Mouse (Mus musculus) kidney, postnatal 10 days (tissue): ENCODE results near the gene Rreb1.

ENCODE experiments used
- DNase-seq: peaks from one replicate; pipeline ENCODE4 v3.0.0; 2021; ENCODE audit warnings: mixed read lengths

Rreb1 gene

GRCm38 (mm10) chr13:37993704-37994404, 215.7 kb downstream of the Rreb1 start, which contains the start of gene Ssr1:
Ssr1 (minus strand) TSS chr13:37994217.
- DNase-seq, result peak; percentile 99

GRCm38 (mm10) chr13:37994405-37994749, 216.2 kb downstream of the Rreb1 start:
- DNase-seq, result no peak

- DNase-seq, result no peak
Observed at GRCm38 (mm10) chr13:37999713-38000112, 221.5 kb downstream of the Rreb1 start.
